Mouse (Mus musculus): Measurements from ENCODE around the gene Rhd.

GRCm38 (mm10) chr4:134871950-134872349, 7.6 kb downstream of the Rhd start:
- TF ChIP-seq POLR2A (IDR thresholded peaks at IDR 0.05; ENCODE audit: low read depth, low read length): no peak
- TF ChIP-seq CTCF (IDR thresholded peaks at IDR 0.05; ENCODE audit: extremely low read depth, insufficient read depth, insufficient read length, insufficient replicate concordance): no peak

Data from spleen, adult 2 months (tissue).